Mouse (Mus musculus): Measurements from ENCODE around the gene Galntl6.
"Not testable (repeated sequence)": the region's sequence is repeated elsewhere in the genome, so short reads cannot be mapped to it uniquely, and the experiment has no call there.

The Galntl6 gene

DNA sequence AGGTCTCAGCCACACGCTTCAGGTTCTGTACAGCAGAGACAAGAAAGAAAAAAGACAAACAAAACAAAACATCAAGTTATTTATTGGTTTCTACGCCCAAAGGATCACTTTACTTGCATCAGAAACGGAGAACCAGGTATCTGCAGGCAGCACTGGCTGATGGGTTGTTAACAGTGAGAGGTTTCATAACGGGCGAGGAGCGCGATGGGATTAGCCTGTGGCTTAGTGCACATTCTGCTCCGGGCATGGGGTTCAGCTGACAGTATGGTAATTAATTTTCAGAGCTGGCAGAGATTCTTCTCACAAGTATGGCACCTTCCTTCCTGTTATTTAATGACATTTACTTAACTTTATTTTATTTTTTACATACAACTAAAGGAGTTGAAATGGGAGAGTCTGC, 1075.1 kb downstream of the Galntl6 start:
- peak; percentile 45 for DNase-seq

DNA sequence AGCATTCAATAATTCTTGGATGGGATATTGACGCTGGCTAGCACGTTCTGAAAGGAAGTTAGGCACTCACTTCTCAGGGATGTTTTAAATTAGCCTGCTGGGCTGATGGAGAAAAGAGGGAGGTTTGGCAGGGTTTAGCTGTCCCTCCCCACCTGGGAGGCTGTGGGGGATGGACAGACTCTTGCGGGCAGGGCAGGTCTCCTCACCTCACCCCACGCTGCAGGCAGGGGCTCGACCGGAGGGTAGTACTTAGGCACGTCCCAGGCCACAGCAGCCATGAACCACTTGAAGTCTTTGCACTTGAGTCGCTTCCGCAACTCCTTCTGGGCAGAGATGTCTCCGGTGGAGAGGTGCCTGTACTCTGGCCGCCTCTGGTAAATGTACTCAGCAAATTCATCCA, 1075.5 kb downstream of the Galntl6 start:
- DNase-seq: no peak

DNA sequence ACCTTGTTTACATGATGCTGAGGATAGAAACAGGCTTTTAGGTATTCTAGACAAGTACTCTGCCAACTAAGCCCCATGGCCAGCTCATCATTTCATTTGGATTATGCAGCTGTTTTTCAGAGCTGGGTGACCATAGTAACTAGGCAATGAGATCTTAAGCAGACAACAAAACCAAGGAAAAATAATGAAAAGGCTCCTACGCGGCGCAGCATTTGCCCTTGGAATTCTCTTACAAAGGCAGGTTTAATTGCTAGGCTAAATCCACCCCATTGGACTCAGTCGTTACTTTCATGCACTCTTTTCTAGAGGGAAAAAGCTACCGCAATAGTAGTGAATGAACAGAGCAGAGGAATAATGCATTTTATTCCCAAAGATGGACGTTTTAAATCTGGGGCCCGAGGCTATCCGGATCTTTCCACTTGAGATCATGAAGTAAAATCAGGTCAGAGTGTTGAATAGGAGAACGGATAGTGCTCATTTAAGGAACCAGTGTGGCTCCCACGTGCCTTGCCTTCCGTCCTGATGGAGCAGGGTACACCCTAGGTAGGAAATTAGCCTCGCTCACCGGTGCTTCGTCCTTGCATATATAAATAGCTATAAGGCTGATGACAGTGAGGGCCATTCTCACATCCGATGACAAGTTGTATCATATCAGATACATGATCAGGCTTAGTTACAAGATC, 1076.1 kb downstream of the Galntl6 start:
- DNase-seq: peak; percentile 39

DNA sequence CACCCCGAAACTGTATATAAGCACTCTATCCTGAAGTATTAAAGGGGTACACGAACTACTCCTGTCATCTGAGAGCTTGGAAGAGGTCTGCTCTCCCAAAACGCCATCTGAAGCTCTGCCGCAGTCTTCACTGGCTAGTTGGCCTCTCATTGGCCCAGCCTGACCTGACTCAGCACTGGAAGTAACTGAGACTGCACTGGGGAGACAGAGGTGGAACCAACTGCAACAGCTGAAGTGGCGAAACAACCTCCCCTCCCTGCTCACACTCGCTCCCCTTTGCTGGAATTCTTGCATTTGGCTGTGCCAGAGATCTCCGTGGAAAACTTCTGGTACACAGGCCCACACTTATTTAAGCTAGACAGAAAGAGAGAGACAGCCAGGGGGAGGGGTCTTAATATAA, 1089.3 kb downstream of the Galntl6 start:
- DNase-seq: no peak

DNA sequence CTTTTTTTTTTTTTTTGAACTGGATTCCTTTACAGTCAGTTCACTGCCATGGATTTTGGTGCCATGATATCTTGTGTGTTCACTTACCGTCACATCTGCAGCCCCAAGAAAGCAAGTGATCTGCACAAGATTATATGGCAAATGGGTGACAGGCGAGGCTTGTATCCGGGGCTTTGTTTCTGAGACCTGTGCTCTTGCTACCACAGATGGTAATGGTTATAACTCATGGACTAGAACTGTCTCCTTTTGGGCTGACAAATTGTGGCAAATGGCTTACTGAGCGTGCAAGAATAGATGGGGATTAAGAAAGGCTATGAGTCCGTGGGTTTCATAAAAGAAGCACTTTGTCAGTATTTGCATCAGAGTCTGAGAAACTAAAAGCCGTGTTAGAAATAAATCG, 1096.4 kb downstream of the Galntl6 start:
- no peak for DNase-seq

DNA sequence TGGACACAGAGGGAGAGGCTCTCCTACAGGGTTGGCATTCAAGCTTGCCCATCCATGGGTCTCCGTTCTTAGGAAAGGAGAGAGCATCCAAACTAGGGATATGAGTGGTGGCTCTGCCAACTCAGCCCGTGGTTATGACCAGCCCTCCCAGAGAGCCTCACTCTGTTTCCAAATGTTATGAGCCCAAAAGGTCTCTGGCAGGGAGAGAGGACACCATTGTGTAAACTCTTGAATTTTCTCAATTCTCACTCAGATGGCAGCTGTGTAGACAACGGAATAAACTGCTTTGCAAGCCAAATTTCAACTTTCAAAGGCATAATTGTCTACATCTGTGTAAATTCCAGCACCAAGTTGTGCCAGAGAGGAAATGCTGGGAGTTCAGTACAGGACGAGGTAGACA, 1105.4 kb downstream of the Galntl6 start:
- no peak for DNase-seq

DNA sequence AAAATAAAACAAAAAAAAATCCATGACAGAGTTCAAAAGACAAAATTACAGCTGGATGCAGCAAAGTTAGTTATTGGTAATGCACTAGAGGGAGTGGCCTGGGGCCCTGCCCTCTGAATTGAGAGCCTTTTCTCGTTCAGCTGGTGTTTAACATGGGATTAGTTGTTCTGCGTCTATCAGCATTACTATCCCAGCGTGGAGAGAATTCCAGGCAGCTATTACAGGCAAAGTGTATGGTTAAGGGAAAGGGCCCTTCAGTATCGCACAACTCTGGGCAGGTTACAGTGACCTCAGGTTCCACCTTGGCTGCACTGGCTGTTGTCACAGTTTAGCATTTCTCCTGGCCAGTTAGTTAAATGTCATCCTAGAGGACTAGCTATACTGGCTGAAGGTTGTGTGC, 1107.3 kb downstream of the Galntl6 start:
- no peak for DNase-seq

DNA sequence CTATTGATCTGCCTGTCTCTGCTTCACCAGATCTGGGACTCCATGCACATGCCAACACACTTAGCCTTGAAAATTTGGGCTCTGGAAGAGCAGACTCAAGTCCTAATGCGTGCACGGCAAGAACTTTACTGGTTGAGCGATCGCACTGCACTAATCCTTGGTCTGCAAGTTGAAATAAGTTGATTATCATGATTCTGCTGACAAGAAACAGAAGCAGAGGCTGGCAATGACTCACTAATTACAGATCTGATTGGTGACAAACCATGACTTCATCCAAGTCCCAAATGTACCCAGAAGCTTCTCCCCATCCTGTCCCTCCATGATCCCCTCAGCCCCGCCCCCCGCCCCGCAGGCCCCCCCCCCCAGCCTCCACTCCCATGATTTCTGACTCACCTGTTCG, 1108.6 kb downstream of the Galntl6 start:
- DNase-seq: no peak

DNA sequence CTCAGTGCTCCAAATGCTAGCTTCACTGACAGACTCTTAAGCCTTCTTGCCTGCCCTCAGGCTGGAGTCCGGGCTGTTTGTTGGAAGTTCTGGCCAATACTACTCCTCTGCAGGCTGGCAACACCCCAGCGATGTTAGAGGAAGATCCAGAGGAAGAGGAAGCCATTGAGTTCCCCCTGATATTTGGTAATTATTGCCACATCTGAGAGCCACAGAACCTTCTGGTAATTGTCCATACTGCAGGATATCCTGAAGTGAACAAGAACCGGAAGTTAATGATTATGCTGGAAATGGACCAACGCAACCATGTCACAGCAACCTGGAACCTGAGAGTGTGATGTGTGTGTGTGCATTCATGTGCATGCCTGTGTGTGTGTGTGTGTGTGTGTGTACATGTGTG, 1111.2 kb downstream of the Galntl6 start:
- no peak for DNase-seq

DNA sequence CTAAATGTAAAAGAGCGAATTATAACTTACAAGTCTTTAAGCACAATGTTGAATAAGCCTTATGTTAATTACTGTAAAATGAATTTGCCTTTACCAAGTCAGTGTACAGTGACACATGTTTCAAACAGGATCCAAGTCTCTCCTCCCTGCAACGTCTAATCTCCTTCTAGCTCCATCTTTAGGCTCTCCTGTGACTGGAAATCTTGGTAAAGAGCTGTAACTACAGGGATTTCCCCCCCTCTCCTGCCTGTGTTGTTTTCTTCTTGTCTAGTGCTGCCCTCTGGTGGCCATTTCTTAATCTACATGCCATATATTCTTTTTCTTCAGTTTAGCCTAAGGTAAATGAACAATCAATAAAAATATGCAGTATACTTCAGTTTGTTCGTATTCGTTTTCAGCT, 1112.1 kb downstream of the Galntl6 start:
- peak; percentile 93 for DNase-seq

DNA sequence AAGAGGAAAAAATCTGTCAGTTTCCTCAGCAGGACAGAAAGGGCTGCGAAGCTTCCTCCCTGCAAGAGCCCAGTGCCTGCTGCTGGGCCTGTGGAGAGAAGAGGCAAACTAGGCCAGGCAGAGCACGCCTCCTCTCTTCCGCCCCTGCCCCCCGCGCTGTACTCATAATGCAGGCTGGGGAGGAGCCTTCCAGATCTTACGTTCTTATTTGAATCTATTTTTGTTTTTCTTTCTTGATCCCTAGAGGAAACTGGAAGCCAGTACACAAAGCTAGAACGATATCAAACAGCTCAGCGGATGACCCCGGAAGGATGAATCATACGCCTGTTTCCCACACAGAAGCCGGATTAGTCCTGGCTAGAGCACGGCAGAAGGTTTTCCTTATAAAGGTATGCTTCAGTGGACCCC, 1112.6 kb downstream of the Galntl6 start:
- DNase-seq: peak; percentile 81

DNA sequence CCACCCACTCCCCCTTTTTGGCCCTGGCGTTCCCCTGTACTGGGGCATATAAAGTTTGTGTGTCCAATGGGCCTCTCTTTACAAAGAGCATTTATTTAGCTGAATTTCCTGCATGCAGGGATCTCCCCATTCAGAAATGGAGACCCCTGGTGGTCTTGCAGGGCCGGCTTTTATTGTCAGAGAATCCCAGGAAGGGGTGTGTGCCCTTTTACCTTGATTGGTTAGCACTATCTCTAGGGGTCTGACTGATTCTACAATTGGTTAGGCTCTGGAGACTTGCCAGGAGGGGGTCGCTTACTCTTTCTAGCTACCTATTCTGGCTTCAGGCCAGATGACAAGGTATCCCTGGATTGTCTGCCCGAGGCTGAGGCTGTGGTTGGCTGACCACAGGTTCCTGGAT, 1119.0 kb downstream of the Galntl6 start:
- peak; percentile 44 for DNase-seq

DNA sequence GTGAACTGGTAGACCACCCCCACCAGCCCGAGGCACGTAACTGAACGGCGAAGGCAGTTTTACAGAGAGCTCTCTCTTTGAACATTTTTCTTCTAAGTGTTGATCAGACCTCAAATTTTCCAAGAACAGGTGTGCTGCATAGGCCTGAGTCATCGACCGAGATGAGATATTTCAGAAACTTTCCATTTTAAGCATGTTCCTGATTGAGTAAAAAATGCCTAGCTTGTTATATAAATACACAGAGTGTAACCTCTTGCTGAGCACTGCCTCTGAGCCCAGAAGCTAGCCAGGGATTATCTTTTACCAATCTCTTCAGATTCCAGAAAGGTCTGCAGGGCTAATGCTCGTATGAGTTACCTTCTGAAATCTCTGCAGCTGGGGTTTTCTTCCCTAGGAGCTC, 1120.2 kb downstream of the Galntl6 start:
- no peak for DNase-seq

DNA sequence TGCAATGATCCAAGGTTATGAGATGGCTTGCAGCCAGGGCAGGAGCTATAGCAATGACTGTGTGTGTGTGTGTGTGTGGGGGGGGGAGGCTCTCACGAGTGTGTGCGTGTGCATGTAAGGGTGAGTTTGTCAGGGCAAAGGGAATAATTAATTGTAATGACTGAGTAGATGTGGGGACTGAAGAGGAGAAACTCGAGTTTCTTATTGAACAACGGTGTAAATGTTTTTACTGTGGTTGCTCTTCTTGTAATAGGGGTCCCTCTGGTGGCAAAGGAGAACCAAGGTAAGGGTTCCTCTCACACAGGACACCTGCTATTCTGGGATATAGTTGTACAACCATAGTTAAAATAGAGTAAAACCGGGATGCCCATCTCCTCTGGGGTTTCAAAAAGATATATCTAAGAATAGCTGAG, 1121.1 kb downstream of the Galntl6 start:
- peak; percentile 54 for DNase-seq

DNA sequence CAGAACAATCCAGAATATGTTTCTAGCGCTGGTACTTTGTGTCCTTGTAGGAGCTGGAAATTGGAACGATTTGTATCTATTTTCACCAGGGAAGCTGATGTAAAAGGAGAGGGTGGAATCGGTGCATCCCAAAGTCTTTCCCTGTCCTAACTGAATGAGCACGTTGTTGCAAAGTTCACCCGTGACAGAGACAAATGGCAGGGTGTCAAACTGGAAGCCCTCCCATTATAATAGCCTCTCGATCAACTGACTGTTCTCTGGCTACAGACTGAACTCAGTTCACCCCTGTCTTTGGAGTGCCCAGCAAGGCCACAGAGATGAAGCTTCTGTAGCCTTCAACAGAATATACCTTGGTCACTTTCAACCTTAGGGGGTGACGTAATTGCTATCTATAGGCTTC, 1132.9 kb downstream of the Galntl6 start:
- DNase-seq: no peak

DNA sequence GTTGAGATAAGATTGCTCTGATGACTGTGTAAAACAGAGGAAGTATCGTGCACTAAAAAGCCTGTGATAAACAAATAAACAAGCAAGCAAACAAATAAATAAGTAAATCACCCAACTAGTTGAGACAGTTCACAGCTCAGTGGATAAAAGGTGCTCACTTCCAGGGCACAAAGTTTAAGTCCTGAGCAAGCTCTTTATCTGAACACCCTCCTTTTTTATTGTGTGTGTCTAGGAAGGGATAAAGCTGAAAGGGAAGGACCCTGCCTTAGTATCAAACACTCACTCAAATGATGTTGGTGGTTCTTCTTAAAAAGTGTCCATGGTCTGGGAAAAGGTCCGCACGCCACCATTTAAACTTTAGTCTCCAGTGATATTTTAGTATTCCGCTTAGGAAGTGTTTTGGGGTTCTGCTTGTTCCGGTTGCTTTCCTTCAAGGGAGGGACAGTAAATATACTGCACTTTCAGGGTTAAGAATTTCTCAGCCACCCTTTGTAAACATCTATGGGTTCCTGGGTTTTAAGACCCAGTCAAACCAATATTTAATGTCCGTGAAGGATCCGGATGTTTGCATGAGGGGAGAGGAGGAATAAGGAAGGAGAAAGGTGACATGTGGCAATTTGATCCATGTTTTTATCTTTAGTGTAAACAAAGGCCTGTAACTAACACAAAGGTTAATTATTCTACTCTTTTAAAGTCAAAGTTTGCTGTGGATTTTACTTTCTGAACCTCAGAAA, 1134.3 kb downstream of the Galntl6 start:
- DNase-seq: no peak

DNA sequence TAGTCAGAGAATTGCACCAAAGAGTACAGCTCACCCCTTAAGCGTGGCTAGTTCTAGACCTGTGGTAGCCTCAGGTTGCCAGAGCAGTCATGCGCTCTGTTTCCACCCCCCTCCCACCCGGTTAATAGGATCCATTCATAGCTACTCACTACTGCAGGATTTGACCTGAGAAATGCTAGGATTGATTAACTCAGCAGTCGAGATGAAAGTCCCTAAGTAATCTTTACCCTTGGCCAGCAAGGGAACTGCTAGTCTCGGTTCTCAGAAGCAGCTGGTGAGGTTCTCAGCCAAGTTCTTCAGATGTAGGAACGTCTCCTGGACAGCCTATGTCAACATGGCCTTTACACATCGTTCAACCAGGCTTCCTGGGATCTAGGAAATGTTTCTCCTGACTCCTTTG, 1135.7 kb downstream of the Galntl6 start:
- no peak for DNase-seq

DNA sequence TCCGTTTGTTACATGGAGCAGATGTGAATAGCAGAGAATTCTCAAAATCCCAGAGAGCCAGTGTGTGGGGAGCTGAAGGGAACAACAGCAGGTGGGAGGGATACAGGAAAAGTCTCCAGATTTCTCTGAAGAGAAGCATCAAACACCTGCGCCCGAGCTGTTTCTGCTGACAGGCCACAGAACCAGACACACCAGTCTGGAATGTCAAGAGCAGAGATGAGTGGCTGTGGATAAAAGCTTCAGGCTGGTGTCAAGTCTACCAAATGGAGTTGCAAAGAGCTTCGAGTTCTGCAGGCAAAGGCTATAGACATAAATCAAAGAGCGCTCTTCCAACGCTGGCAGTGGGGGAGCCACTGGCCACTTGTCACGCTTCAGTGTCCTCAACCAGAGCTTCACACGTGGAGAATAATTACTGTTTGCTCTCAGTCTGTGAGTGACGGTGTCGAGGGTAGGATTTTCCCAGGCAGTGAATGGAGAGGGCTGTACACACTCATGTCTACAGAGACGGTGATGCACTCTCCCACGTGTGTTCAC, 1139.6 kb downstream of the Galntl6 start:
- peak; percentile 30 for DNase-seq

DNA sequence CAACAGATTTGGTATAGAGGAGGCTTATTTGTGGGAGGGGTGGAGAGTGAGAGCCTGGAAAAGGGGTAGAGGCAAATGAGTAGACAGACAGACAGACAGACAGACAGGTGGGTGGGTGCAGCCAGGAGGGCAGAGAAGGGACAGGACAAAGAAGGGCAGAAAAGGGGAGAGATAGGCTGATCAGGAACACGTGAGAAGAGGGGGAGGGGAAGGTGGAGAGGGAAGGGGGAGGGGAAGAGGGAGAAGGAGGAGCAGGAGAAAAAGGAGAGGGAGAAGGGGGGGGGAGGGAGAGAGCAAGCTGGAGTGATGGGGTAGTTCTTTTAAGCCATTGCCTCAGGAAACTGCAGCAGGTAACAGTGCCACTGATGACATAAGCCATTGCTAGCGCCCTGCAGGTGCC, 1144.9 kb downstream of the Galntl6 start:
- no peak for DNase-seq

DNA sequence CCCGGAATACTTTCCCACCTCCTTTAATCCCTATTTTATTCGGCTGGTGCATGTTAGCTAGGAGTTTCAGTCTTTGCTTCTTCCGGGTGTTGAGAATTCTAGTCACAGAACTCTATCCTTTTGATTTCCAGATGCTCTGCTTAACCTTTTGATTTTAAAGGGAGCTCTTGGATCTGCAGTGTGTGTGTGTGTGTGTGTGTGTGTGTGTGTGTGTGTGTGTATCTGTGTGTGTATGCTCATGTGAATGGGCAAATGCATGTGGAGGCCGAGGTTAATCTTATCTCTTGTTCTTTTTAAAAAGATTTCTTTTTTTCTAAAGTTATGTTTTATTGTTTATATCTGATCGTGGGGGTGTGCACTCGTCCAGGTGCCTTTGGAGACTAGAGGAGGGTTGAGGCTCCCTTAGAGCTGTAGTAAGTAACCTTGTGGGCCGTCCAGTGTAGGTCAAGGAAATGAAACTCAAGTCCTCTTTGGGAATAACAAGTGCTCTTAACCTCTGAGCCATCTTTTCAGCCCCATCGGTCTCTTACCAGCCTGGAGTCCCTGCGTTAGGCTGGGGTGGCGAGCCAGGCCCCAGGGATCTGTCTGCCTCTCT, 1145.9 kb downstream of the Galntl6 start:
- DNase-seq: no peak

DNA sequence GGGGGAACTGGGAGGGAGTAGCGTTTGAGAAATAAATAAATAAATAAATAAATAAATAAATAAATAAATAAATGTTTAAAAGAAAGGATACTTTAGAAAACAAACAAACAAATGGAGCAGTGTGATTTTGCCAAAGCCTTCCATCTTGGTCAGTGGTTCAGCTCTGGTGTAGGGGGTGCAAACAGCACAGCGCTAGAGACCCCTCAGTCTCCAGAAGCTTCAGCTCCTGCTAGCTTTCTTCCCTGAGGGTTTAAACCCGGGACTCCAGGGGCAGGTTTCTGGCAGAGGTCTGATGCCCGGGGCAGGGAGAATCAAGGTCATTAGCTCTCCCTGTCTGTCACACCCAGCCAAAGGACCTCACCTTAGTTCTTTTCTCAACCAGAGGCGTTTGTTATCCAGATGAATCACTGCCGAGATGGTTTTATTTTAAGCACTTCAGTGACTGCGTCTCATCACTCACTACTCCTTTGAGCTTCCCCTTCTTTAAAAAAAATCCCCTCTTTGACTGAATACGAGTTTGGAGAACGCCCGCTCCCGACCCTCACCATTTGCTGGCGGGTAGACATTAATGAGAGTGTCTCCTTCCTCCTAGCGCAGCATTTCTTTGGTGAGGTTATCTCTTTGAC, 1146.6 kb downstream of the Galntl6 start:
- peak; percentile 43 for DNase-seq

DNA sequence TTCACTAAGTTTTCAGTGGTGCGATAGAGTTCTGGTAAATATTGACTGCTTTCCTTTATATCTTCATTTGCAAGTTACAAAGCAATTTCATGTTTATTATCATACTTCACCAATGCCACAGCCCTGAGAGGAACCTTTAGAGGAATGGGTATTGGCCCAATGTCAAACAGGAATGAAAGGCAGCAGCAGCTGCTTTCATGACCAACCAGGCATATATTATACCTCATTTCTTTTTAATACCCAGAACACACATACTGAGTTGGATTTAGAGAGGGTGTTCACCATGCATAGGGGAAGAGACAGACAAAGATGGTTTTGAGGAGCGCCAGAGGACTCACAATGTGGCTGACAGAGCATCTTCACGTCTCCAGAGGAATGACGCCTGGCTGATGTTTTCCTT, 1147.2 kb downstream of the Galntl6 start:
- DNase-seq: no peak

DNA sequence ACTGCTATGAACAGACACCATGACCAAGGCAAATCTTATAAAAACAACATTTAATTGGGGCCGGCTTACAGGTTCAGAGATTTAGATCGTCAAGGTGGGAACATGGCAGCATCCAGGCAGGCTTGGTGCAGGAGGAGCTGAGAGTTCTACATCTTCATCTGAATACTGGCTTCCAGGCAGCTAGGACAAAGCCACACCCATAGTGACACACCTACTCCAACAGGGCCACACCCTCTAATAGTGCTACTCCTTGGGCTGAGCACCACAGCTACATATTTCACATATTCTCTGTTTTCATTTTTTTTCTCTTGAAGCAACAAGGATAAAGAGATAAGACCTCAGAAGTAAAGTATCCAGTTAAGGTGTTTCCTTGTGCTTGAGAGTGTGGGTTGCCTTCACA, 1149.8 kb downstream of the Galntl6 start:
- DNase-seq: not testable (repeated sequence)

DNA sequence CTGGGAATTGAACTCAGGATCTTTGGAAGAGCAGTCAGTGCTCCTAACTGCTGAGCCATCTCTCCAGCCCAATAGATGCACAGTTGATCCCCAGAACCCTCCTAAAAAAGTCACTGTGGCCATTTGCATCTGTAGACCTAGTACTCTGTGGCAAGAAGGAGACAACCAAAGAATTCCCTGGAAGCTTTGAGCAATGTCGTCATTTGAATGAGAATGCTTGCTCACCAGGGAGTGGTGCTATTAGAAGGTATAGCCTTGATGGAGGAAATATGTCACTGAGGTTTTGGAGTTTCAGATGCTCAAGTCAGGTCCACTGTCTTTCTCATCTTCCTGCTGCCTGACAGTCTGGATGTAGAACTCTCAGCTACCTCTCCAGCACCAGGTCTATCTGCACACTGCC, 1151.5 kb downstream of the Galntl6 start:
- DNase-seq: no peak
